Mouse (Mus musculus): ENCODE data around the gene Lrrc61.

DNA sequence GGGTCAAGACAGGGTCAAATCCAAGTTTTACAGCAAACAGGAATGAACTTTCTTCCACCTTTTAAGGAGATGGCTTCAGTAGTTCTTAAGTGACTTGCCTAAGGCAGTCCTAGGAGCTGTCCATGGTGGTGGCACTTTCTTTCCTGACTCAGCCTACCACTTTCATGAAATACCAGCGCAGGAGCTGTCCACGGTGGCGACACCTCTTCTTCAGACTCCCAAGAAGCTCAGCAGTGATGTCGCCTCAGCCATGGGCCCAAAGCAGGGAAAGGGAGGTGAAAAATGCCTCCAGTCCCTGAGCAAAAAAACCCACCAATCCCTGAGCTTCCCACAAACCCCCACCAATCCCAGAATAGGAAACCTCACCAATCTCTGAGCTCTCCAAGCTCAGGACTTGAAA, 1.7 kb upstream of the Lrrc61 start:
- TF ChIP-seq CTCF (IDR thresholded peaks at IDR 0.05; ENCODE audit: low read depth, low read length) (no peak), POLR2A (IDR thresholded peaks at IDR 0.05; ENCODE audit: insufficient read depth, low read length) (no peak), EP300 (IDR thresholded peaks at IDR 0.05; ENCODE audit: insufficient read depth, low read depth, low read length) (no peak)

Data from ES-Bruce4 (cell line).